Mouse (Mus musculus) thymus, postnatal 10 days (tissue): Measurements from ENCODE around the gene Dhrs9.
A peak's percentile ranks its signal among the peaks of the same experiment; 100 is the strongest.

Experiments used
- DNase-seq, 2 experiments: peaks; one replicate each; pipeline ENCODE4 v3.0.0; 2021; ENCODE audit warnings: low spot score in 2 of 2

Dhrs9 gene

DNA sequence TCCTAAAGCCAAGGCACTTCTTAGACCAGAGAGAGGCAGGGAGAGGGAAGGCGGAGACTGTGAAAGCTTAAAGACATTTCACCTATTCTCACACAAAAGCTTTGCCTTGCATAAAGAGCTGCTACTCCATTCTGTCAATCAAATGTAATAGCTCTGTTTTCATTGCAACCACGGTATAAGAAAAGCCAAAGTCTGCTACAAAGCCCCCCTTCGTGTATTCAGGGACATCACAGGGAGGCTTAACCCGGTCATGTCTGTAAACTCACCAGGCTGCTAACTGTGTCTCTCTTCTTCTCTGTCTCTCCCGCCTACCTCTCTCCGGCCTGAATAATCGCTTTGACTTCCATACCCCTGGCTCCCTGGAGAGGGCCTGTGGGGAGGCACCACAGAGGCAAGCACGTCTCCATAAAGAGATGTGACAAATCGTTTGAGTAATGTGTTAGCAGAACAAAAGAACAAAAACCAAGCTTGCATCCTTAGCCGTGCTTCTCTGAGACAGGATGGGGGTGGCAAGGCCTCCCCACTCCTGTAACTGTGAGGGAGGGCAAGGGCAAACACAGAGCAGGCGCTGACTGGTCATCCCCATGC is 38.1 kb downstream of the Dhrs9 start:
- DNase-seq = no peak

DNA sequence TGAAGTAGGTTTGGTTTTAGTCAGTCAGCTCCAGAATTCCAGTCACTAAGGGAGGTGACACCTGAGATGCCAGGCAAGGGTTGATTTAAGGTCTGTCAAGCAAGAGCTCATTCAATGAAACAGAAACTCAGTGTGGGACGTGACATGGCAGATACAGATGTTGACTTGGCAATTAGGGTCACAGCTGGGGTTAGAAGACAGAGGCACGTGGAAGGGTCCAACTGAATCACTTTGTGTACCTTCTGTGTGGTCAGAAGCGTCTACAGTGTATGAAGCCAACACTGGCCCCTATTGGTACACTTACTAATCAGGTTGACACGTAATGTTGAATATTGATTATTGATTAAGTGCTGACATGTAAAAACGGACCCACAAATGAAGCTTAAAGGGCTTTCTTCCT is 44.6 kb downstream of the Dhrs9 start:
- no peak for DNase-seq

DNA sequence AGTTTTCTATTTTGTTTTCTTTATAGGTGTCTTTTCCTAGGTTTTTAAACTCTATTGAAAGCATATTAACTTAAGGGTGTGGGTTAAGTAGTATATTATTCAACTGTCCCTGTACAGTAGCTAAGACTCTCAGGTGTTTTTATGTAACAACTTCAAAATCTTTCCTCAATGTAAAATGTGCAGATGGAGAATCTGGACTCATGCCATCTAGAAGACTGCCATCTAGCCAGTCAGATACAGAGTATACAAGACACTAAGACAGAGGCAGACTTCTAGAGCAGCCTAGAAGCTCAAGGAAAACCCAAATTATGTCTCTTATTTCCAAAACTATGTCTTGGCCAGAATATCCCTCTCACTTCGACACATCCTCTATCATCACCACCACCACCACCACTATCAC is 45.8 kb downstream of the Dhrs9 start:
- DNase-seq = no peak

DNA sequence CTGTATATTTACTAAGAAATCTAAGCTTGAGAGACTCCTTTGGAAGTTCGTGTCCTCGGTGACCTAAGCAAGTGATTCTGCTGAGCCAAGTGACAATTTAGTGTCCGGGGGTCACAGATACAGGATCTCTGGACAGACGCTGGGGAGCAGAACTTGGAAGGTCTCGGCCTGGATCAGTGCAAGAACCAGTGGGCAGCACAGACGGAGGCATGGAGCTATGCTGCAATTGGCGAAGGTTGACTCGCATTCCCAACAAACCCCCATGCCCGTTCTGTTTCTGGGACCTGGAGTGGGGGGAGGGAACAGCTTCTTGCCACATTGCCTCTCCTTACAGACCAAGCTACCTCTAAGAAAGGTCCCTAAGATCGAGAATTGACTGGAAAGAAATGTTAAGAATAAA is 46.9 kb downstream of the Dhrs9 start:
- DNase-seq = no peak

DNA sequence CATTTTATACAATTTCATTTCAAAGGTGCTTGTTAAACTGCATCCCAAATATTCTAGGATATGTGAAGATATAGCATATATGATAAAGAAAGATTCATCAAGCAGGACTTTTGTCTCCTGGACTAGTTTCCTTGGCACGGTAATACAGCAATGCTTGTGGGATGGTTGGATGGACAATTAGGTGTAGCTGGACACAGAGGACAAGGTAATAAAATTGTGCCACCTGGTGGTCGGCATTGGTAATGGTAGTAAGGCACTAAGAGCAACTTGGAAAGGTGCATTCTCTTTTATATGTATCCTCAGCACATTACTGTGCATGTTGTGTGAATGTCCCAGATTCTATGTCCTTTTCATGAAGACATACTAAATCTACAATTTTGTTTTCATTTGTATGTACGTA is 47.9 kb downstream of the Dhrs9 start:
- peak in 1 of 2 experiments; percentile 47 for DNase-seq

DNA sequence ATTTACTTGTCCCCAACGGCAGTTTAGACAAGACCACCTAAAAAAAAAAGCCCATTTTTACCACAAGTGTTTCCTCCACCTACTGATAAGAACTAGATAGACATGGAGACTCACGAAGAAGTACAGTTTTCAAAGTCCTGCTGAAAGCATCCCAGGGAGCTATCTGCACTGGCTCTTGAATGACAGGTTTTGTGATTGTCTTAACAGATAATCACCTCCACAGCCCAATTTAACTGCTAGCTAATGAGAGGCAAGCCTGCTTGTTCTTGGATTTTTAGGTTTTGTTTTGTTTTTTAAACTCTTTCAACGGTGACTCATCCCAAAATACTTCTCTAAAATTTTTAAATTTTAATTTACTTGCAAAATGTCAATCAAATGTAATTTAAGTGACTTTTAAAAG is 61.4 kb downstream of the Dhrs9 start:
- DNase-seq = no peak

DNA sequence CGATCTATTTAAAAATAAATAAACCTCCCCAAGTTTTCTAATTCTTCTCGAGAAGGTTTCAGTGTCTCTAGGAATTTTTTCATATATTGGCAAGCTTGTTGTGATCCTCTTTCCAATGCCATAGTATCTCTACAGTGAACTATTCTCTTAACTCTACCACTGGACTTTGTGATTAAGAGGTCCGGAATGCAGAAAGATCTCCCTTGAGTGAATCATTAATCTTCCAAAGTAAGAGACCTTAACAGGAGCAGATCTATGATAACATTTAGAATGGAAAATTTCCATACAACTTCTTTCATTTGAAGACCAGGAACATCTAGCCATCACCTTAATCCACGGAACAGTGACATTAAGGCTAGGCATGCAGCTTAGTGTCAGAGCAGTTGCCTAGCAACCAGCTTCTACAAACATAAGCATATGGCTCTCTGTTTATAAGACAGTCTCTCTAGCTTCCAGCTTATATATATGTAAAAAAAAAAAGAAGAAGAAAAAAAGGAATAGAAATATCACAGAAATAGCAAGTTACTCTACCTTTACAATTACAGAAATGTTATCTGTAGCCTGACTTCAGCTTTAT is 65.7 kb downstream of the Dhrs9 start:
- DNase-seq = no peak

DNA sequence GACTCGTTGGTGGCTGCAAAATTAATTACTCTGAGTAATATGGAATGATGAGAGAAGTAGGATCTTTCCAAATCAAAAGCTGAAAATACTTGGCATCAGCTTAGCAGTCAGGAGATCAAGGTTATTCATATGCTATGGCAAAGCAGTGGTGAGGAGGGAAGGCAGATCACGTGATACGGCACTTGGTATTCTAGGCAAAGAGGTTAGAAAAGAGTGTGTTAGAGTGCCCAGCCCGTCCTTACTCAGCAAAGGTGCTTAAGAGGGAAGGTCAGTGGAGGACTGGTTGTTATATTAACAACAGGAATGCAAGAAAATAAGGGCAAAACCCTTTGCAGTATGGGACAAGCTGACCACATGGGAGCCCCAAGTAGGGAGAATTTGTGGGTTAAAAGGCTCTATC is 68.3 kb downstream of the Dhrs9 start:
- DNase-seq = no peak

DNA sequence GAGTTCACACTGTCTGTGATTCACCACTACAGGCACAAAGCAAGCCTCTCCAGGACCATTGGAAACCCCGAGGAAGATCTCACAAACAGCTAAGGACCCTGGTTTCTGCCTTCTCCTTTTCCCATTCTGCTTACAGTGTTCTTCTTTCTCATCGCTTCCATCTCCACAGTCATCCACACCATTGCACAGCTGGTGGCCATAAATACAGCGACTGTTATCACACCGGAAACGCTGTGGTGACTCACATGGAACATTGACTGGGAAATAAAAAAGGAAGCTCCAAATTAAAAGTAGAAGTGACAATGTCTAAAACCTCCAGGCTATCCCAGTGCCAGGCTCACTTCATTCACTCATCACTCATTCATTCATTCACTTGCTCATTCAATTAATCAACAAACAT is 70.9 kb downstream of the Dhrs9 start:
- DNase-seq = no peak
